Mouse (Mus musculus) left cerebral cortex, postnatal 14 days (tissue): ENCODE measurements around the gene Mob4. TPM values are rescaled to one million over a fixed set of nuclear protein-coding genes. Genes with fewer than 3 reads are reported as not detected.

Experiments
- DNase-seq, 2 experiments: peaks; one replicate each; pipeline ENCODE4 v3.0.0; 2021 to 2022; ENCODE audit warnings: low spot score in 2 of 2, mixed read lengths in 1 of 2
- intact Hi-C: fragments of 180-260 bp; cut with DNase I; formaldehyde crosslinking; loops from one replicate; pipeline ENCODE4 v1.15.1; 2025
- total RNA-seq, 2 experiments: library from RNA; stranded (reverse); gene quantifications; 2 replicates each; pipeline ENCODE4 v1.2.3; 2021

The Mob4 gene
- total RNA-seq, 2 experiments from 2014 or later, result 62.8 to 67.1 TPM

DNA sequence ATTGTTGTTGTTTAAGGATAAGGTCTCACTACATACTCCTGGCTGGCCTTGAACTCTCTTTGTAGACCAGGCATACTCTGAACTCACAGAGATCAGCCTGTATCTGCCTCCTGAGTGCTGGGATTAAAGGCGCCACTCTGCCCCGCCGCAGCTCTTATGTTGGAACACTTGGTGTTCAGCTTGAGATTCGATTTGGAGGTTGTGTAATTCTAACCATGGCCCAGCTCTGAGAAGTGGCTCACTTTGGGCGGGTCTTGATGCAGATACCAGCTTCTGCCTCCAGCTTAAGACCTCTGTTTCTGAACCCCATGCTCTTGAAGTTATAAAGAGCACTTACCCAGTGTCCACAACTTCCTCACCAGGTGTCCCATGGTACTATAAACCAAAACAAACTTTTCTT lies 1.3 kb upstream of the Mob4 start:
- DNase-seq, result no peak
- intact Hi-C loops, result loop anchor here (2.0 kb wide), 2 partner anchors 41 to 77 kb away; partner anchors contain the start of genes Coq10b, Hspd1 and Hspe1

DNA sequence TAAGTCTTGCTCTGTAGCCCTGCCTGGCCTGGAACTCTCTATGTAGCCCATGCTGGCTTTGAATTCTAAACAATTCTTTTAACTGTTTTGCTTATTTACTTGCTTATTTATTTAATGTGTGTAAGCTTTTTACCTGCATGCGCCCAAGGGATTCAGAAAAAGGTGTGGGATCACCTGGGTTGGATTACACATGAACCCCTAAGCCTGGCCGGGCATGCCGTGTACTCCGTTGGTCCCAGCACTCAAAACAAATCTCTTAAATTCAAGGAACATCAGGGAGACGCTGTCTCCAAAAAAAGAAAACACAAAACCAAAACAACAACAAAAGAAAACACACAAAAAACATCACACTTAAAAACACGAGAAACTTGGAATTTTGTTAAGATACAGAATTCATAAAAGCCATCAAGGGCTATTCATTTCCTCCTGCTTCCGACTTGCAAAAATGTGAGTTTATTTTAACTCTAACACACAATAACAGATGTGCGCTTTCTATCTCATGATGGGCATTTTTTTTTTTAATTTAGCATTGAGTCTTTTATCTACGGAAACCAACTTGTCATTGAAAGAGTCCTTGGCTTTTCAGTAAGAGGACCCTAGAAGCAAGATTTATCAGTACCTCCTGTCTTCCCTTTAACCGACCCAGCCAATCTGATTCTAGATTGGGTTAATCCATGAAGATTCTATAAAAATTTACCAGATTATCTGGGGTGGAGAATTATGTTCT lies 678 bp upstream of the Mob4 start:
- DNase-seq, result no peak
- intact Hi-C loops, result loop anchor here (2.0 kb wide), 2 partner anchors 42 to 78 kb away; partner anchors contain the start of genes Coq10b, Hspd1 and Hspe1

DNA sequence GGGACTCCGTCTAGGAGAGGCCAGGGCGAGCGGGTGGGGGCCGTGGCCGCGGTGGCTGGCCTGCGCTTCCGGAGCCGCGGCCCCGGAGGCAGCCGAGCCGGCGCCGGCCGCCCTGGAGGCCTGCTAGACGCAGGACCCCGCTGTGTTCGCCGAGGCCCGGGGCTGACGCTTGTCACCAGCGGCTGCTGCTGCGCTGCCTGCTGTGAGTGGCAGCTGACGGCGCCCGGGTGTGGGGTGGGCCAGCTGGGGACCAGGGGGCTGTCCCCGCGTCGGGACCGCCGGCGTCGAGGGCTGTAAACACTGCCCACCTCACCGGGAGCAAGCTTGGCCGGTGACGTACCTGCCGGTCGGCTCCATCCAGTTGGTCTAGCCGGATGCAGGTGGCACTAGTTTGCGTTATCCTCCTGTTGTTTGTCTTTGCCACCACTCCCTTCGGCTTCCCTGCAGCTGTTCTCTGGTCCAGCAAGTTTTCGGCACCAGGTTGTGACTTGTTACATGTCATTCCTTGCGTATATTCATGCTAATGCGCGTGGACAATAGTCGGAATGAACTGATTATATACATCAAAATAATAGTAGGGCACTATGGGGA lies 488 bp downstream of the Mob4 start:
- intact Hi-C loops, result loop anchor here (2.0 kb wide), 2 partner anchors 43 to 79 kb away; partner anchors contain the start of genes Coq10b, Hspd1 and Hspe1
- peak in 1 of 2 experiments; percentile 33 for DNase-seq

DNA sequence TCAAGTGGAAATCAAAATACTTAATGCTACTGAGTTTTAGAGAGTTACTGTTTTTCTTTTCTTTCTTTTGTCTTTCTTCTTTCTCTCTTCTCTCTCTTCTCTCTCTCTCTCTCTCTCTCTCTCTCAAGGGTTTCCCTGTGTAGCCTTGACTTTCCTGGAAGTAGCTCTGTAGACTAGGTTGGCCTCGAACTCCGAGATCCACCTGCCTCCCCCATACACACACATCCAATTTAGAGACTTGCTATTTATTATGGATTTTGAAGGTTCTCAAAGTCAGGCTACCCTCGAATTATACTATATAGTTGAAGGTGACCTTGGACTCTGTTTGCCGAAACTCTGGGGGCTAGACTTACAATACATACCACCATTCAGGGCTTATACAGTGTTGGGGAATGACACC lies 1.3 kb downstream of the Mob4 start:
- no peak for DNase-seq
- intact Hi-C loops, result no loop called here

DNA sequence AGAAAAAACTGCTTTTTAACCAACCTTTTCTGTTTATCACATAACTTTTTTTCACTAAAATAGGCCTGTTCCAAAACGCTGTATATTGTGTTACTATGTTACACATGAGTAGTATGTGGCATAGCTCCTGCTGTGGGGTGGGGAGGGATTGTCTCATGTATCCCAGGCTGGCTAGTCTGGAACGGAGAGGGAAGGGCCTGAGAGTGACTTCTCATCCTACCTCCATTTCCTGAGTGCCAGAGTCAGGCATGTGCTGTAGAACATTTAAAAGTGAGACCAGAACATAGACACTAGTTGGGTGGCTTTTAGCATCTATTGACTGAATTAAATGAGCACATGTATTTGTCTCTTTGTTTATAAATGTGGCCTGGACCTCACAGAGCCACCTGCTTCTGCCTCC lies 2.1 kb downstream of the Mob4 start:
- DNase-seq, result no peak
- intact Hi-C loops, result no loop called here

DNA sequence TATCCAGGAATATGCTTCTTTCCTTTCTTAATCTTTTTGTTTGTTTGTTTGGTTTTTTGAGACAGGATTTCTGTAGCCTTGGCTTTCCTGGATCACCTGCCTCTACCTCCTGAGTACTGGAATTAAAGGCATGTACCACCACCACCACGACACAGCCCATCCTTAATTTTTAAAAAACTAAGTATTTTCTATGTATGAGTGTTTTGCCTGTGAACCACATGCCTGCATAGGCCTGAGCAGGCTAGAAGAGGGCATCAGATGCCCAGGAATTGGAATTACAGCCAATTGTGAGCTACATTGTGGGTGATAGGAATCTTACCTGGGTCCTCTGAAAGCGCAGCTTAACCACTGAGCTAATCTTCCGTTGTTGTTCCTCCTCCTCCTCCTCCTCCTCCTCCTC lies 3.3 kb downstream of the Mob4 start:
- no peak for DNase-seq
- intact Hi-C loops, result no loop called here

DNA sequence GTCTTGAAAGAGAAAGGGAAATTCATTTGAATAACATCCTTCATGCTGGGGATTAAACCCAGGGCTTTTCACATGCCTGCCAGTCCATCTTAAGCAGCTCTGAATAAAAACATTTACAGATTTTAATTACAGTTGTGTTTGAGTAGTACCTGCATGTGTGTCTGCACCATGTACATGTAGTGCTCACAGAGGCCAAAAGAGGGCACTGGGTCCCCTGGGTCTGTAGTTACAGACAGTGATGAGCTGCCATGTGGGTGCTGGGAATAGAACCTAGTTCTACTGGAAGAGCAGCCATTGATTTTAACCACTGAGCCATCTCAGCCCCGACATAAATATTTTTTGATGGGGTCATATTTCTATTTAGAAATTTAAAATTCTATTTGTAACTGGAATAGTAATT lies 4.8 kb downstream of the Mob4 start:
- no peak for DNase-seq
- intact Hi-C loops, result no loop called here

DNA sequence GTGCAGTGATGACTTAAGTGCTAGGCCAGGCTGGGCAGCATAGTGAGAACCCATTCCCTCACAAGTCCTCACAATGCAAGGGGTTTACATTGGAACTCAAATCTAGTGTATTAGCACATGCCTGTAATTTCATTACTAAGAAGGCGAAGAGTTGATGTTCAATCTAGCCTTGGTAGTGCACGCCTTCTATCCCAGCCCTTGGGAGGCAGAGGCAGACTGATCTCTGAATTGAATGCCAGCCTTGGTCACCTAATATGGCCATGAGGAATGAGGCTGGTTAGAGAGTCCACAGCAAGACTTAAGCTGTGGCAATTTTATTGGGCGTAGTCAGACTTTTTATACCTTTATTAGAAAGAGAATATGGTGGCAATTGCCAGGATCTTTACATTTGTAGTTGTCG lies 13.3 kb downstream of the Mob4 start:
- DNase-seq, result no peak
- intact Hi-C loops, result loop anchor here (10.0 kb wide), 1 partner anchor 140 kb away; no protein-coding TSS in a partner anchor

DNA sequence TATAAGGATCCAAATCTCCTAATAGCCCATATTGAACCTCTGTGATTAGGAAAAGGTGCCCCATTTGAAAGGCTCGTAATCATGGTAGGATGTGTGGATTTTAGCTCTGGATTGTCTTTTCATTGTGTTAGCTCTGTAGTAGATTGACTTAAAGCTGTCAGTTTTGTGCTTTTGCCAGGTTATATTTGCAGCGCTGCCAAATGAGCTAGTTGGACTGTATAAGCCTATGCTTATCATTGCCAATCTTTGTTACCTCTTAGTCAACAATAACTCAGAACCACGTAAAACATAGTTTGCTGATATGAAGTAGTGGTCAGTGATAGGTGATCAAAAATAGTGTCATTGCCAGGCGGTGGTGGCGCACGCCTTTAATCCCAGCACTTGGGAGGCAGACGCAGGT lies 14.5 kb downstream of the Mob4 start:
- intact Hi-C loops, result loop anchor here (10.0 kb wide), 1 partner anchor 141 kb away; no protein-coding TSS in a partner anchor
- no peak for DNase-seq

DNA sequence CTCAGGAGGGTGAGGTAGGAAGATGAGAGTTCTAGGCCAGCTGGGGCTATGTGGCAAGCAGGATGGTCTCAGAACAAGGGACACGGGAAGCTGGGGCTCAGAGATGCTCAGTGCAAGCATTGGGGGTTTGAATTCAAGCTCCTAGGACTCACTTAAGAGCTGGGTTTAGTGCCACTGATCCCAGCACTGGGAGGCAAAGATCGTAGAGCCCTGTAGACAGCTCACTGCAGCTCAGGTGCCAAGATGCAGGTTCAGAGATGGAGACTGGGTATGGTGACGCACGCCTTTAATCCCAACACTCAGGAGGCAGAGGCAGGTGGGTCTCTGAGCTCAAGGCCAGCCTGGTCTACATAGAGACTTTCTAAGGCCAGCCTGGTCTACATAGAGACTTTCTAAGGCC lies 26.3 kb downstream of the Mob4 start:
- intact Hi-C loops, result no loop called here
- DNase-seq, result no peak

DNA sequence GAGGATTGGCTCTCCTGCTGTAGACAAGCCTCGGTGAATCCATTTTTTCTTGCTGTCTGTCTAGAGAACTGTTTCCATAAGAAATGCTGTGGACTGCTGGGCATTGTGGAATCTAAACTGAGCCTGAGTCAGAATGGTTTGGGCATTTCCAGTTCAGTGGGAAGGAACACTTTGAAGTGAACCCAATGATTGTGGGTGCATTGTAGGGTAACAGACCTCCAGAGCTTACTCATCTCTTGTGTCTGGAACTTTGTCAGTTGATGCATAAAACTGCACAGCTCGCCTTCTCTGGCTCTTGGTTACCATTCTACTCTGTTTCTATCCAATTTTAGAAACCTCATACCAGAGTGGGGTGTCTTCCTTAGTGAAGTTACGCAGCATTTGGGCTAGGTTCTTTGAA lies 27.2 kb downstream of the Mob4 start:
- peak in 1 of 2 experiments; percentile 42 for DNase-seq

DNA sequence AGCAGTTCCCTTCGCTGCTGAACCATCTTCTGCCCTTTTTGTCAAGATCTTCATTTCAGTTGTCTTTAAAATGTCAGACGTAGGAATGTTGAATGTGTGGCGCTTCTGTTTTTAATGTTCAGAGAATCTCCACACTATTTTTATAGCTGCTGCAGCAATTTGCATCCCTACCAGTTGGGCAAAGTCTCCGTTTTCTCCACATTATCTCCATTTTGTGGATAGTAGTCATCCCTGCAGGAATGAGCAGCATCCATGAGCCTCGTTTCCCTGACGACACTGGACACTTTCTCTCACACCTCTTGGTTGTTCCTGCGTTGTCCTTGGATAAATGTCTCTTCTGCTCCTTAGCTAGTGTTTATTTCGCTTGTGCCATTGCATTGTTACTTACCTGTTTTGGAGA lies 27.8 kb downstream of the Mob4 start:
- DNase-seq, result peak; percentile 24 to 55
- intact Hi-C loops, result no loop called here

More for the DNA sequence above, 27.2 kb downstream of the Mob4 start:
- intact Hi-C loops, result no loop called here

DNA sequence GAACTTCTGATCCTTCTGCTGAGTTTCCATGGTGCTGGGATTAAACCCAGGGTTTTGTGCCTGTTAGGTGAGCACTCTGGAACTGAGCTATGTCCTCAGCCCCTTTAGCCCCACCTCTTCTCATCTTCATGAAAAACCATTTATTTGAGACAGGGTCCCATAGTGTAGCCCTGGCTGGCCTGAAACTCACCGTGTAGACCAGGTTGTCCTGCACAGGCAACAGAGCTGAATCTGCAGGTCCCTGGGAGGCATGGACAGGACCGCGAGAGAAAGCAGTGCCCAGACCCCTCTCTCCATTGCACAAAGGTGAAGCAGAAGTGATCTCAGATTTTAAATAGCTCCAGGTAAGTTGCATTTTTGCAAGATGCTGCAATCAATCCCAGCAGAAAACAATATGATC lies 29.2 kb downstream of the Mob4 start:
- intact Hi-C loops, result no loop called here
- DNase-seq, result no peak

DNA sequence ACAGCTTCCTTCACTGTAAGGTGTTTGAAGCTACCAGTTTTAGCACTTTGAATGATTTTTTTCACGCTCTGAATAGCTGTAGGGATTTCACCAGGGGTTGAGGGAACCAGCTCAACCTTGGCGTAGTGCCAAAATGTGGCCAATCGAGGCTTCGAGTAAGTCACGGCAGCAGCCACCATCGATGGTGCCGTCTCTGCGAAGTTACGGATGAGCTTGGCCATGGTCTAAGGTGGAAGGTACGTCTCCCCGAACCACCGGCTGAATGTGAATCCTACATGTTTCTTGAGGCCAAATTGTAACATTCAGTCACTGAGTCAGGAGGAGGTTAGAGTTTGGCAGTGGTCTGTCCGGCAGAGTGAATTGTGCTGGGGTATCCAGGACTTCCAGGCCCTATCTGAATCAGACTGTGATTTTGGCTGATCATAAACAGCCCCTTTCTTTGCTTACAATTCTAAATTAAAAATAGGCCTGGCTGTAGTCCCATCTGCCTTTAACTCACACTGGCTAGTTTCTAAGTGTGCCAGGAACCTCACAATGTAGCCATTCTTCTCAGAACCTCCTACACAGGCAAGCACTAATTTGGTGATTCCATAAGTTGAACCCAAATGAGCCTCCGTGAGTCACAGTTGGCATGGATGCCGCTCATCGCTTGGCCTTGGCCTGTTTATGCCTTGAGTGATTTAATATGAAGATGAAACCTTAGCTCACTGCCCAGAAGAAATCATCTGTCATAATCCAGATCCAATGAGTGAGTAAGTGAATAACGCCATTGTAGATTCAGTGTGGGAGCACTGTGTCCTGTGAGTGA lies 30.0 kb downstream of the Mob4 start:
- peak; percentile 55 to 67 for DNase-seq
- intact Hi-C loops, result no loop called here

DNA sequence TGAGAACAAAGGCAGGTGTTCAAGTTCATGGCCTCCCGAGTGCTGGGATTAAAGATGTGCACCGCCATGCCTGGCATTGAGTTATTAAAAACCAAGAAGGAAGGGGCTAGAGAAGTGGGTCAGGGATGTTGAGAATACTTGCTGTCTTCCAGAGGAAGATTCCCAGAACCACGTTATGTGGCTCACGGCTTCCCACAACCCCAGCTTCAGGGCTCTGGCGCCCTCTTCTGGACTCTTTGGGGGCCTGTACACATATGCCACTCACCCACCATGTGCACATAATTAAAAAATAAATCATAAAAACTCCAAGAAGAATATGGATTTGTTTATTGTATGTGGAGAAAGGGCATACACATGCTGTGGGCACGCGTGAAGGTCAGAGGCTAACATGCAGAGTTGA lies 30.9 kb downstream of the Mob4 start:
- DNase-seq, result no peak
- intact Hi-C loops, result no loop called here

DNA sequence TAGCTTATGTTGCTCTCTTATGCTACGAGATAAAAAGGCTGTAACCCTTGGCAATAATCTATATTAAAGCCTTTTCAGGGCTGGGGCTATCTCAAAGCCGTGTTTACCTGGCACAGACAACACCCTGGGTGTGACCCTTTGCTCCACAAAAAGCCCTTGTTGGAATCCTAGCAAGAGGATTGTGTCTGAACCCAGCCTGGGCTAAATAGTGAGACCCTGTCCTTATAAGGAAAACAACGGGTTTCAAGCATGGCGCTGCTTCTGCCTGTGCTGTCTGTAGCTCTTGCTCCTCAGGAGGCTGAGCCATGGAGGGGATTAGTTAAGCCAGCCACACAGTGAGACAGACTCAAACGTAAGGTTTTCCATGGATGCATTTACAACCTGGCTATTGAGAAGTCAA lies 31.8 kb downstream of the Mob4 start:
- no peak for DNase-seq
- intact Hi-C loops, result no loop called here

DNA sequence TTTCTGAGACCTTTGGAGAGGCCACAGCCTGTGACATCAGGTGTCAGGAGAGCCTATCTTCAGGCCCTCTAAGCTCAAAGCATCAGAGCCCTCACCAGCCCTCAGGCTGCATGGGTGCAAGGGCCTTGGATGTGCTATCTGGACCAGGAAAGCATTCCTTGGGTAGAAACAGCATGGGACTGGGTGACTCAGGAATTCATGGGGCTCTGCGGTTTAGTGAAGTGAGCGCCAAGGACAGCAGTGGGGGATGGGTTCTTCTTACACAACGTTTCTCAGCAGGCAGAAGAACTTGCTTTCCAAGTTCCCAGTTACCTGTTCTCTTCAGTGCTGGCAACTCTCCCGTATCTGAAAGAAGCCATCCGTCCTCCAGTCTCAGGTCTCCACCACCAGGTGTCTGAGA lies 33.0 kb downstream of the Mob4 start:
- intact Hi-C loops, result no loop called here
- no peak for DNase-seq

DNA sequence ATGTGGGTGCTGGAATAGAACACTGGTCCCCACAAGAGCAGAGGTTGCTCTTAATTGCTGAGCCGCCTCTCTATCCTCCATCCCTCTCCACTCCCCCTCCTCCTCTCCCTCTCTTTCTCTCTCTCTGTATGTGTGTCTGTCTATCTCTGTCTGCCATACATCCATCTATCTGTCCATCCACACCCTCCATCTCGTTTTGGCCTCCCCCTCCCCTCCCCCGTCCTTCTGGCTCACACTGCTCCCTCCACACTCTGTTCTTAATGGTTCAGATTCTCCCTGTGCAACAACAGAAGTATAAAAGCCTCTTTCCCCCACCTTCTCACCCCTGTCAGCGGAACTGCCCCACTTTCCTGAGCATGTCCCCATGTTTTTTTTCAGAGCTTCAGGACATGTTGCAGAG lies 36.5 kb downstream of the Mob4 start:
- intact Hi-C loops, result no loop called here
- DNase-seq, result no peak

DNA sequence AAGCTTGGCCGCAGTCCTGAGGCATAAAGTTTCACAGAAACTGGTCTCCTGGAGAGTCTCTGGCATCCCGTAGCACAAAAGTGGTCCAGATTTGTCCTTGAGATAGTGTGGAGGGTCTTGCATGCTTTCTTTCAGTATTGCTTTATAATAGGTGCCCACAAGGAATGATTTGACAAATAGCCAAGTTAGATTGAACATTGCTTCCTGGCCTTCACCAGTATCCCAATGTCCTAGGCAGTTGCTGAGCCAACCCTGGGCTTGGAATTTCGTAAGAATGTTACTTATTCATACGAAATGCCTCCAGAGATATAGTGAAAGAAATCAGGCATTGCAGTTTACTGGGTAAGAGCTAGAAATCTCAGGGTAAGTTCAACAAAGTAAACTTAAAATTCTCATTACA lies 37.6 kb downstream of the Mob4 start:
- intact Hi-C loops, result no loop called here
- DNase-seq, result no peak
